Mouse (Mus musculus) liver, embryonic 14.5 days (tissue): ENCODE measurements around the gene Rsph14.

Experiments
- CTCF ChIP-seq: IDR thresholded peaks from 2 replicates; pipeline ENCODE4 v1.5.1; 2016; ENCODE audit warnings: antibody characterized with exemption, low read depth, control low read depth
- EP300 ChIP-seq: IDR thresholded peaks from 2 replicates; pipeline ENCODE4 v1.6.1; 2016; ENCODE audit warnings: antibody characterized with exemption, low read depth

DNA sequence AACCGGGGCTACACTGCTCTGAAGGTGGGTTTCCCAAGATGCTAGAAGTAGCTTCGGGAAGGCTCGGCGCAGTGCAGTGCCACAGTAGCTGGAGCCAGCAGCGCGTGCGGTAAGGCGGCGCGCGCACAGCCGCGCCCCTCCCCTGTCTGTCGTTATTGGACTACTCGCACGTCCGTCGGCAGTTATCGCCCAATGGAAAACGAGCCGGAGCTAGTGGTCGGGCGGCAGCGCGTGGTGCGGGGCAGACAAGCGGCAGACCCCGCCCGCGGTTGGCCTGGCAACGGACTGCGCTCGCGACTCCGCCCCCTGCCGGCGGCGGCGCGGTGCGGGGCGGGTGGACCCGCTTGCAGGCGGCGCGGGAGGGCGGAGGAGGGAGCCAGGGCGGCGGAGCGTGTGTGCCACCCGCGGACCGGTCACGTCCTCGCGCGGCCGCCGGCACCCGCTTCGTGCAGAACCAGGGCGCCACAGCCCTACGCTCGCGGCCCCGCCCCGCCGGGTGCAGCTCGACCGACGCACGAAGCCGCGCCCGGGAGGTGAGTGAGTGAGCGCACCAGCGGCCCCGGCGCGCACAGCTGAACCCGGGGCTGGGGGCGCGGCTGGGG lies 65.4 kb downstream of the Rsph14 start, which contains the start of gene Gnaz:
- TF ChIP-seq CTCF (0 out of 2 replicates have a peak, but pooled peaks have one; percentile 14), EP300 (no peak)
